Mouse (Mus musculus) E14TG2a.4 (cell line): ENCODE measurements at regions not wholly inside any gene's neighbourhood (a gene's known extent, or its start where the extent isn't known, plus 50 kb on each side); places are given as distances from the start of the nearest gene placed in this dataset.

Experiments
- CTCF ChIP-seq: conservative IDR thresholded peaks from 2 replicates; pipeline ENCODE4 v1.5.1; 2014; ENCODE audit warnings: low read length
- POU5F1 ChIP-seq: IDR thresholded peaks from 2 replicates; pipeline ENCODE4 v1.6.1; 2014; ENCODE audit warnings: low read length, borderline replicate concordance

DNA sequence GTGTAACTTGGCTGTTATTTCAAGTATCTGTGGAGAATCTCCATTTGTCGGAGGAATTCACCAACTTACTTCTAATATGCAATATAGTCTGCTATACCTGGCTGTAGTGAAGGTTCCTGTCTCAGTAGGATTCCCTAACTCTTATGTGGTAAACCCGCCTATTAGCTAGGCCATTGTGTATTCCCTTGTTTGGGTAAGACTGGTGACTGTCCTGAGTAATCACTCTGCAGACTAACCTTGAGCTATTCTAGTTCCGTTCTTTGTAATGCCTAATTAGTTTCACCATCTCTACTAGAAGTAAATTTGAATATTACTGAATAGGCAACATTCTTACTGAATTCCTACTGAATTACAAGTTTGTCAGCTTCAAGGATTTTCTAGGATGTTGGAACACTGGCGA lies 1380.8 kb upstream of the 1700008P02Rik start:
- TF ChIP-seq CTCF (no peak), POU5F1 (no peak; the same call in 1 of the 2 replicates)
